Mouse (Mus musculus): ENCODE measurements around the gene Lair1.
"Not testable (repeated sequence)": the region's sequence is repeated elsewhere in the genome, so short reads cannot be mapped to it uniquely, and the experiment has no call there.

The Lair1 gene

DNA sequence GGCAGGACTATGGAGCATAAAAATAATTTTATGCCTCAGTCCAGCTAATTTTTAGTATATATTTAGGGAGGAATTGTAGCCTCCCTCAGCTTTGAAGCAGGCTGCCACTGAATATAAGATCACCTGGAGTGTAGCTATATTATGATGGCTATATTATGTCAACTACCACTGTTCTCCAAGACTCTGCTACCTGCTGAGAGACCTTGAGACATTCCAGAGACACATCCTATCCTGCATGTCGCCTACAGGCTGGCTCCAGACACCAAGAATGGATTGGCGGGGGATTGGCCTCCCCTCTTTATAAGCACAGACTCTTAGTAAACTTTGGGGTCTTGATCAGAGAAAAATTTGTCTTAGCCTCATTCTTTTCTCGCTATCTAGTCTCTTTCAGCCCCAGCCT lies 58.4 kb downstream of the Lair1 start:
- not testable (repeated sequence) for DNase-seq (ENCODE audit: extremely low read depth, insufficient read length, low spot score)

DNA sequence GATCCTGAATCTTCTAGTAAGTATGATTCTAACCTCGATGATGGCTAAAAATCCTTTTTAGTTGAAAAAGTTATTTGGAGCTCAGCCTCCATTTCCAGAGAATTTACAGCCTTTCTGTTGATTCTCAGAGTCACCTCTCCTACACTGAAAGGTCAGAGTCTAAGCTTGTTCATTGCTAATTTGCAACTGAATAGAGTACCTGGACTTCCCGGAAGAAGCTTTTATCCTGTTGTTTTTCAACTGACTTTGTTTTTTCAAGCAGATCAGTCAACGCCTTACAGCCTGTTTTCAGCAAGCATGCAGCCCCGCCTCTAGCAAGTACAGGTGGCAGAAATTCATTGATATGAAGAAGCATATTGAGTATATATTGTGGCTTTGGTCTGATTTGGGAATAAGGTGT lies 59.0 kb downstream of the Lair1 start:
- not testable (repeated sequence) for DNase-seq (ENCODE audit: extremely low read depth, insufficient read length, low spot score)

DNA sequence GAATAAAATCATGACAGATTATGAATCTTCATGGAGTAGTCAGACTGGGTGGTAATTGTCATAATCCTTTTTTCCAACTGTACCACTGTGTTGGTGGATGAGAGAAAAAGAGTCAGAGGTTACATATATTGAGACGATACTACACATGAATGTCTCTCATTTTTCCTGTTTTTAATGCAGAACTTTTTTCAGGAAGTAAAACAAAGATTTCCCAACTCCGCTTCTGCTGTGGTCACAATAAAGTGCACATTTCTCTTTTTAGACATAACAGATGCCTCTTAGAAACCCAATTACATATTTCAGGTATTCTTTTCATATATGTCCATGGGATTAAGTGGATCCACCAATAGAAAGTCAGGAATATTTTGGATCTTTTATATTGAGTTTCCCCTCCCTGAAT lies 101.0 kb downstream of the Lair1 start:
- DNase-seq (ENCODE audit: extremely low read depth, insufficient read length, low spot score), result no peak

DNA sequence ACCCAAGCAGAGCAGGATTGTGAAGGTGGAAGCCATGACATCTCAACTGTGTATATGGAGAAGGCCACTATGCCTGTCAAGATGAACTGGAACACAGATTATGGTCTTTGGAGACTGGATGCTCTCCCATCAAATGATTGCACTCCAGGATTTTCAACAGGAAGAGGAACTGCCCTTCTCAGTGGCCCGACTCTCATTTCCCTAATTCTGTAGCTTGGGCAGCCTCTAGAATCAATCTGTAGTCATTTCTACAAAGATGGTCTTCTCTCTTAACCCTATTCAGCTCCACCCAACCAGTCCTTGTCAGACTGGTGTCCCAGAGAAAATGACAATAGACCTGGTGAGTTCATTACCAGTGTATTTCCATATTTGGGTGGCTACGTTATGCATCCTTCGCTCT lies 105.6 kb downstream of the Lair1 start:
- no peak for DNase-seq (ENCODE audit: extremely low read depth, insufficient read length, low spot score)
